Mouse (Mus musculus) hindbrain, embryonic 11.5 days (tissue): ENCODE results near the gene Tex48. TPM values are rescaled to one million over a fixed set of nuclear protein-coding genes. Genes with fewer than 3 reads are reported as not detected.

Experiments
- ATAC-seq: fragments of 200-750 bp; cut with Nextera tagmentation; 2 replicates; pipeline ENCODE4 v1.8.0; 2017; ENCODE audit warnings: mild to moderate bottlenecking, moderate TSS enrichment, moderate library complexity; ENCODE audit not compliant: low FRiP score
- DNase-seq: peaks from one replicate; pipeline ENCODE4 v3.0.0-alpha.2; 2015; ENCODE audit warnings: low spot score
- H3K27ac ChIP-seq: fragments of 300-500 bp; sonication (generic); 2 replicates; pipeline ENCODE4 v1.5.1; 2014; ENCODE audit warnings: mild to moderate bottlenecking, low read depth, low read length
- H3K27me3 ChIP-seq: fragments of 300-500 bp; sonication (generic); 2 replicates; pipeline ENCODE4 v1.6.1; 2014; ENCODE audit warnings: mild to moderate bottlenecking, low read length, moderate library complexity, mixed read lengths; ENCODE audit not compliant: control insufficient read depth, insufficient read depth
- H3K36me3 ChIP-seq: fragments of 300-500 bp; sonication (generic); 2 replicates; pipeline ENCODE4 v1.6.1; 2014; ENCODE audit warnings: mild to moderate bottlenecking, low read length, moderate library complexity, mixed read lengths; ENCODE audit not compliant: control insufficient read depth, insufficient read depth
- H3K4me1 ChIP-seq: fragments of 300-500 bp; sonication (generic); replicated peaks from 2 replicates; pipeline ENCODE4 v1.6.1; 2014; ENCODE audit warnings: low read length, mixed read lengths; ENCODE audit not compliant: control insufficient read depth, insufficient read depth
- H3K4me2 ChIP-seq: fragments of 300-500 bp; sonication (generic); replicated peaks from 2 replicates; pipeline ENCODE4 v1.6.1; 2014; ENCODE audit warnings: mild to moderate bottlenecking, low read depth, low read length
- H3K4me3 ChIP-seq: fragments of 300-500 bp; sonication (generic); 2 replicates; pipeline ENCODE4 v1.5.1; 2014; ENCODE audit warnings: low read depth, low read length
- H3K9ac ChIP-seq: fragments of 300-500 bp; sonication (generic); 2 replicates; pipeline ENCODE4 v1.6.1; 2014; ENCODE audit warnings: low read depth, low read length
- H3K9me3 ChIP-seq: fragments of 300-500 bp; sonication (generic); 2 replicates; pipeline ENCODE4 v1.6.1; 2016; ENCODE audit warnings: low read length; ENCODE audit not compliant: control insufficient read depth
- WGBS: fragments of 180-500 bp; shearing (Covaris S2); extraction: QIAGEN DNeasy Blood & Tissue Kit; methylation state at CpG from one replicate; pipeline ENCODE4 v1.1.7; 2014; 5-methylcytosine and 5-hydroxymethylcytosine counted together
- polyA plus RNA-seq: library from polyadenylated mRNA; unstranded; fragments of >200 nt; fragmentation: Nextera tagmentation; extraction: Ambion mirVana; gene quantifications from 2 replicates; pipeline ENCODE4 v1.2.1, GENCODE M21; 2014

Gene Tex48
- polyA plus RNA-seq, 1 experiment from 2014 or later, result not detected

GRCm38 (mm10) chr4:63643956-63644726 lies 21.9 kb upstream of the Tex48 start:
- no peak overlapping the region for H3K4me2 ChIP-seq
- no peaks in the 10 kb centered on the region for H3K36me3 ChIP-seq
- DNase-seq, result no peak
- no peaks in the 10 kb centered on the region for H3K9me3 ChIP-seq
- ATAC-seq, result no peak
- H3K4me3 ChIP-seq, result no peak overlapping the region
- H3K9ac ChIP-seq, result no peak overlapping the region
- no peaks in the 10 kb centered on the region for H3K4me1 ChIP-seq
- H3K27ac ChIP-seq, result no peak overlapping the region
- H3K27me3 ChIP-seq, result no peaks in the 10 kb centered on the region

GRCm38 (mm10) chr4:63639842-63640241 lies 17.6 kb upstream of the Tex48 start:
- Histone ChIP-seq H3K27ac (no peak overlapping the region), H3K27me3 (no peaks in the 10 kb centered on the region), H3K4me2 (no peak overlapping the region), H3K4me3 (no peak overlapping the region), H3K9ac (no peak overlapping the region), H3K9me3 (no peaks in the 10 kb centered on the region), H3K4me1 (no peaks in the 10 kb centered on the region), H3K36me3 (no peaks in the 10 kb centered on the region)
- DNase-seq, result no peak
- 66% methylated on average over 2 of the region's 2 CpGs for WGBS
- no peak for ATAC-seq

- H3K27ac ChIP-seq, result no peak overlapping the region
- no peak overlapping the region for H3K4me2 ChIP-seq
- no peaks in the 10 kb centered on the region for H3K36me3 ChIP-seq
- no peaks in the 10 kb centered on the region for H3K9me3 ChIP-seq
- DNase-seq (no peak), ATAC-seq (no peak)
- no peaks in the 10 kb centered on the region for H3K27me3 ChIP-seq
- no peak overlapping the region for H3K9ac ChIP-seq
- no peak overlapping the region for H3K4me3 ChIP-seq
- no peaks in the 10 kb centered on the region for H3K4me1 ChIP-seq
- WGBS, result 74% methylated on average over 1 of the region's 1 CpGs
Measured at GRCm38 (mm10) chr4:63638603-63639002, 16.4 kb upstream of the Tex48 start.

- no peak for DNase-seq
- Histone ChIP-seq H3K36me3 (no peaks in the 10 kb centered on the region), H3K9ac (no peak overlapping the region), H3K4me3 (no peak overlapping the region), H3K27ac (no peak overlapping the region), H3K9me3 (no peaks in the 10 kb centered on the region), H3K4me2 (no peak overlapping the region), H3K4me1 (no peaks in the 10 kb centered on the region), H3K27me3 (no peaks in the 10 kb centered on the region)
- no peak for ATAC-seq
- 84% methylated on average over 2 of the region's 2 CpGs for WGBS
Measured at GRCm38 (mm10) chr4:63633181-63633580, 11.0 kb upstream of the Tex48 start.

GRCm38 (mm10) chr4:63627111-63627510 lies 4.9 kb upstream of the Tex48 start:
- no peak overlapping the region for H3K4me3 ChIP-seq
- H3K4me2 ChIP-seq, result no peak overlapping the region
- ATAC-seq, result no peak
- H3K9ac ChIP-seq, result no peak overlapping the region
- H3K4me1 ChIP-seq, result no peaks in the 10 kb centered on the region
- 89% methylated on average over 8 of the region's 8 CpGs for WGBS
- no peak for DNase-seq
- no peaks in the 10 kb centered on the region for H3K27me3 ChIP-seq
- H3K27ac ChIP-seq, result no peak overlapping the region
- no peaks in the 10 kb centered on the region for H3K9me3 ChIP-seq
- H3K36me3 ChIP-seq, result no peaks in the 10 kb centered on the region

GRCm38 (mm10) chr4:63625563-63626080 lies 3.4 kb upstream of the Tex48 start:
- no peaks in the 10 kb centered on the region for H3K4me1 ChIP-seq
- no peak overlapping the region for H3K9ac ChIP-seq
- H3K27ac ChIP-seq, result no peak overlapping the region
- DNase-seq (no peak), ATAC-seq (no peak)
- H3K4me3 ChIP-seq, result no peak overlapping the region
- 76% methylated on average over 3 of the region's 3 CpGs for WGBS
- H3K27me3 ChIP-seq, result no peaks in the 10 kb centered on the region
- H3K9me3 ChIP-seq, result no peaks in the 10 kb centered on the region
- no peak overlapping the region for H3K4me2 ChIP-seq
- H3K36me3 ChIP-seq, result no peaks in the 10 kb centered on the region

GRCm38 (mm10) chr4:63621861-63622260 lies 367 bp downstream of the Tex48 start:
- ATAC-seq, result no peak
- Histone ChIP-seq H3K9me3 (no peaks in the 10 kb centered on the region), H3K9ac (no peak overlapping the region), H3K4me1 (no peaks in the 10 kb centered on the region), H3K4me2 (no peak overlapping the region), H3K4me3 (no peak overlapping the region), H3K27me3 (no peaks in the 10 kb centered on the region), H3K27ac (no peak overlapping the region), H3K36me3 (no peaks in the 10 kb centered on the region)
- 83% methylated on average over 2 of the region's 2 CpGs for WGBS
- DNase-seq, result no peak

- WGBS, result 81% methylated on average over 7 of the region's 7 CpGs
- H3K4me1 ChIP-seq, result no peaks in the 10 kb centered on the region
- no peaks in the 10 kb centered on the region for H3K27me3 ChIP-seq
- H3K27ac ChIP-seq, result no peak overlapping the region
- H3K9me3 ChIP-seq, result no peaks in the 10 kb centered on the region
- no peaks in the 10 kb centered on the region for H3K36me3 ChIP-seq
- no peak for DNase-seq
- H3K9ac ChIP-seq, result no peak overlapping the region
- no peak overlapping the region for H3K4me3 ChIP-seq
- H3K4me2 ChIP-seq, result no peak overlapping the region
- no peak for ATAC-seq
Measured at GRCm38 (mm10) chr4:63608391-63608790, 13.8 kb downstream of the Tex48 start.

- Histone ChIP-seq H3K4me1 (no peaks in the 10 kb centered on the region), H3K27ac (no peak overlapping the region), H3K27me3 (no peaks in the 10 kb centered on the region), H3K36me3 (no peaks in the 10 kb centered on the region), H3K4me2 (no peak overlapping the region), H3K9ac (no peak overlapping the region), H3K4me3 (no peak overlapping the region), H3K9me3 (no peaks in the 10 kb centered on the region)
- no peak for ATAC-seq
- WGBS, result 88% methylated on average over 1 of the region's 1 CpGs
- DNase-seq, result no peak
Measured at GRCm38 (mm10) chr4:63605968-63606367, 16.3 kb downstream of the Tex48 start.
